Mouse (Mus musculus) kidney, adult 18-20 months (tissue): ENCODE results near the gene Tead2.
"Not testable (repeated sequence)": the region's sequence is repeated elsewhere in the genome, so short reads cannot be mapped to it uniquely, and the experiment has no call there.

Experiments used
- DNase-seq: peaks from one replicate; pipeline ENCODE4 v3.0.0; 2021

The Tead2 gene

DNA sequence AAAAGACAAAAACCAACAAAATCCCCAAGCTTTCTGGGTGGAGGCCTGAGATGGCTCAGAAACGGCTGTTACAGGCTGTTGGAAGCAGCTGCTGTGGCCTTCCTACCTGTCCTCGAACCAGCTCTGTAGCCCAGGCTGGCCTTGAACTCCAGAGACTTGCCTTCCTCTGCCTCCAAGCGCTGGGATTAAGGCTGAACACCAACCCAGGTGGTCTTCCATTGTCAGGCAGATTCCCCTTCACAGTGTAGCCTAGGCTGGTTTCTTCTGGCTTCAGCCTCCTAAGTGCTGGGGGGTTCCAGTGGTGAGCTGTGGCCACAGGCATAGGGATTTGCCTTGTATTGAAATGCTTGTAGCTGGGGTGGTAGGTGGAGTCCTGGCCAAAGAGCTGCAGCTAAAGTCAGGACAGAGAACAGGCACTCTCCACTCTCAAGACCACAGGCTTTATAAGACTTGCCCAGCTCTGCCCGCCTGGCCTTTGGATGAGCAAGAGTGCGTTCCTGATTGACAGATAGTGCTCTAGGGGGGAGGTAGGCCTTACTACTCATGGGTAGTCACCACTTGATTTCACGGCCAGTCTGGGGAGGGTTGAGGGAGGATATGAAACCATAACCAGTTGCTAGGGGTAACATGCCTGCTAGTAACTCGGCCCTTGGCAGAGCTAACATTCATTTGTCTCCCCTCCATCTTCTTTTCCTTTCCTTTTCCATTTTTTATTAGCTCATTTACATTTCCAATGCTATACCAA, 14.1 kb downstream of the Tead2 start:
- no peak for DNase-seq

DNA sequence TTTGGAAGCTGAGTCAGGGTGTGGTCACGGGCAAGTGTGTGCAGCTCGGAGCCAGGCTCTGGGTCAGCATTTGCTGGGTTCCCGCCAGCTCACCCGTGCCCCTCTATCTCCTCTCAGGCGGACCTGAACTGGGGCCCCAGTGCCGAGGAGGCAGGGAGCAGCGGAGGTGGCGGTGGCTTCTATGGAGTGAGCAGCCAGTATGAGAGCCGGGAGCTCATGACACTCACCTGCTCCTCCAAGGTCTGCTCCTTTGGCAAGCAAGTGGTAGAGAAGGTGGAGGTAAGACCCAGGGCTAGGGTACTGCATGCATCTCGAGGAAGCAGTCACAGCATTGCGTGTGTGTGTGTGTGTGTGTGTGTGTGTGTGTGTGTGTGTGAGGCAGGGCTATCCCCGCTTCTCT, 15.6 kb downstream of the Tead2 start:
- DNase-seq, result no peak

DNA sequence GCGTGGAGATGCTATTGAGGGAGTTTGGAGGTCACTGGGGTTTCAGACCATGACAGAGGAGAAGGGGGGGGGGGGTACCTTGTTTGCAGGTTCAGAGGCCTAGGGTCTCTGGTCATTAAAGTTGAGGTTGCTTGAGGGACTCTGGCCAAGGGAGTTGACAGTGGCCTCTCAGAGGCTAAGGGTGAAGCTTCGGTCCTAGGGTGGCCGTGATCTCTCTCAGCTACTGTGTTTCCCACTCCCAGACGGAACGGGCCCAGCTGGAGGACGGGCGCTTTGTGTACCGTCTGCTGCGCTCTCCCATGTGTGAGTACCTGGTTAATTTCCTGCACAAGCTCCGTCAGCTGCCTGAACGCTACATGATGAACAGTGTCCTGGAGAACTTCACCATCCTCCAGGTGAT, 16.4 kb downstream of the Tead2 start:
- no peak for DNase-seq

DNA sequence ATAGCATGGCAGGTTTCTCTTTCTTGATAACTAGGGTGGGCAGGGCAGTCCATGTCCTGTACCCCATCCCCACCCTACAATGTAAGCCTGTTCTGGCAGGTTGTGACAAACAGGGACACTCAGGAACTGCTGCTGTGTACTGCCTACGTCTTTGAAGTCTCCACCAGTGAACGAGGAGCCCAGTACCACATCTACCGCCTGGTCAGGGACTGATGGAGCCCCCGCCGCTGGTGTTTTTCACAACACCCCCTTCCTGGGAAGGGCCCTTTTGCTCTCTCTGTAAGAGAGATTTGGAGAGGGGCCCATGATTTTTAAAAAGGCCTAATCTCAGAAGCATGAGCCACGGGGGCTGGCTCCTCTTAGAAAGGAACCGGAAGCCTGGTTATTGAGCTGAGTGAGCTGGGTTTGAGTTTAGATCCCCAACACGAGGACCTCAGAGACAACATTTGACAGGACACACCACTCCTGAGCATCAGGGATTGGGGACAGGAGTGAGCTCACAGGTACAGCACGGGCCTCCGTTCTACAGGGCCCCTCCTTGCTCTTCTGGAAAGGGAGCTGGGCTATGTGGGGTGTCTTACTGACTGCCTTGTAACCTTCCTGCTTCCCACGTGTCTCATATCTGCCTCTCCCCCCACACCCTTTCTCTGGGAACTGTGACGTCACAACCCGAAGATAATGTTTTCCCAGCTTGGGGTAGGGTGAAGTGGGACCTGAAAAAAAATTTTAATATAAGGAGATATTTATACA, 17.3 kb downstream of the Tead2 start:
- DNase-seq, result no peak

DNA sequence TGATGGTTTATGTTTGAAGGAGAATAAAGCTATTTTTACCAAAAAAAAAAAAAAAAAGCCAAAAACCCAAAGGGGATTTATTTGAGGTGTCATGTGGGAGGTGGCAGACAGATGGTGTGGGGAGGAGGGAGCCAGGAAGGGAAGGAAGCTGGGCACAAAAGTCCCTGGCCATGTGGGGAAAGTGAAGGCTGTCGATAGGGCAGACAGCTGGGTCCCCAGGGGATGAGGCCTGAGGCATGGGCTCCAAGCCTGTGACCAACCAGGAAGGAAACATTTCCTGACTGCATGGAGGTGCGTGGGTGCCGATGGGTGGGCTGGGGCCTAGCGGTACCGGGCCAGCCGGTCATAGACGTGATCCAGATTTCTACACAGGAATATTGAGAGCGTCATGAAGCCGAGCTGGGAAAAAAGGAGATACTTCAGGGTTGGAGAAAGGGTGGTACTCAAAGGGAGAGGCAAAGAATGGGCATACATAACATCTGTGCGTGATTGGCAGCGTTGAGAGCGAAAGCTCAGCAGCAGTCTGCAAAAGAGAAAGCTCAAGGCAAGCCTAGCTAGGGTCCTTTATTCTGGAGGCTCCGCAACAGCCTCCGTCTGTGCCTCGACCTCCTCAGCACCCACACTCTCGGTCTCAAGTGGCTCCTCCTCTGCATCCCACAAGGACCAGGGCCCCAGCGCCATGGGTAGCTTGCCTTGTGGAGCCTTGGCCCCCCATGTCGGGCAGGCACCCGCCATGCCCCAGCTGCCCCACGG, 18.2 kb downstream of the Tead2 start:
- no peak for DNase-seq

DNA sequence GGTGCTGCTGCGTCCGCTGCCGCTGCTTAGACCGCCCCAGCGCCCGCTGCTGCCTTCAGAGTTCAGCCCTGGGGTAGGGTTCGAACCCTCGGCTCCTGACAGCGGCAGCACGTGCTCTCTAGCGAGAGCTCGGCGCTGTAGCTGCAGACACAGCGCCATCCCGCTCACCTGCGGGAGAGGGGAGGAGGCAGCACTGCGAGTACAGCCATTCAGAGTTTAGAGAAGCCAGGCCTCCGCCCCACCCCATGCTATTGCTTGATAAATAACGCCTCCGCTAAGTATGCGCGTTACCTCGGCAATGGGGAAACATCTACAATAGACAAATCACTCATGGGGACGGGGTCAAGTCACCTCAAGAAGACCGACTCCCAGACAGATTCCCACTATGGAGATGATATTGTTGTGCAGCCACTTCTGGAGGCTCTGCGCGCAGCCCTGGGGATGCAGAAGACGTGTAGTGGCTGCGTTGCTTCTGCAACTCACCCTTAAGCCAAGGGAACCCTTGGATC, 18.8 kb downstream of the Tead2 start:
- no peak for DNase-seq

DNA sequence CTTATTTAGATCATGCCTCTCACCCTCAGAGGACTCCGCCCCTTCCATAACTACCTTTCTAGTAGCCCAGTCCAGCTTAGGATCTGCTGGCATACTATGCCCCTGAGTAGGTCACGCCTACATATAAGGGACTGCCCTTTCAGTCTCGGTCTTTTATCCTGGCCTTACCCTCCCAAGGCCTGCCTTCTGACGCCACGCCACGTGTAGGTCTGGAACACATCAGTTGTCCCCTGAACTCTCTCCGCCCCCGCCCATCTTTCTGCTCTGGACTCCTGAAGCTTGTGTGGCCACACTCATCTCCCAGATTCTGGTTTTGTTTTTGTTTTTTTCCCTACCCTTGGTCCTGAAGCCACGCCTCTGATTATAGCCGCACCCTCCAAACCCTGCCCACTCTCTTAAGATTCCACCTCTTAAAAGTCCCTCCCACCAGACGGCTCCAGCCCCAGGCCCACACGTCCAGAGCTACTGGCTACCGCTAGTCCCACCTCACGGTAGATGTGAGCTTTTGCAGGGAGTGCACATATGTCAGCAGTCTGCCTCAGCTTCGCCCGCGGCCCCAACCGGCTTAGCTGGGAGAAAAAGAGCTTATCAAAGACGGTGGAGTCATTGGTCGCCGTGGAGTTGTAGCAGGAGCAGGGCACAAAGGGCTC, 19.5 kb downstream of the Tead2 start:
- DNase-seq, result peak; percentile 29

DNA sequence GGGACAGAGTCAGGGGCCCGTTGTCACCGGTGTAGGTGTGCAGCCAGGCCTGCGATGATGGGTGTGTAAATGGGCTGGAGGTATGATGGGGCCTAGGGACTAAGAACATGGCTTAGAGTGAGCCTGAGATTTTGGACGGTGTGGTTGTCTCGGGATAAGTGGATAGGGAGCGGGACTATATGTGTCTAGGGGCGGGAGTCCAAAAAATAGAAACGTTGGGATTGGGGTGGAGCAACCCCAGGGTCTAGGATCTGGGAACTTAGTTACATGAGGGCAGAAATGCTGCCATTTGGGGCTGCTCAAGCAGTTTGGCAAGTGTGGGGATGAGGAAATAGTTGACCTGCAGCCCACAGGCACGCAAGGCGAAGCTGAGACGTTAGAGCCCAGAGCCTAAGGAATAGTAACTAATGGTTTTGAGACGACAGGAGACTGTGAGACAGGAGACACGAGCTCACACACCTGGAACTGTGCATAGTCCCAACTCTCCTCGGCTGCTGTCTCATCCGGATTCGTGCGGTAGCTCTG, 20.2 kb downstream of the Tead2 start:
- no peak for DNase-seq

DNA sequence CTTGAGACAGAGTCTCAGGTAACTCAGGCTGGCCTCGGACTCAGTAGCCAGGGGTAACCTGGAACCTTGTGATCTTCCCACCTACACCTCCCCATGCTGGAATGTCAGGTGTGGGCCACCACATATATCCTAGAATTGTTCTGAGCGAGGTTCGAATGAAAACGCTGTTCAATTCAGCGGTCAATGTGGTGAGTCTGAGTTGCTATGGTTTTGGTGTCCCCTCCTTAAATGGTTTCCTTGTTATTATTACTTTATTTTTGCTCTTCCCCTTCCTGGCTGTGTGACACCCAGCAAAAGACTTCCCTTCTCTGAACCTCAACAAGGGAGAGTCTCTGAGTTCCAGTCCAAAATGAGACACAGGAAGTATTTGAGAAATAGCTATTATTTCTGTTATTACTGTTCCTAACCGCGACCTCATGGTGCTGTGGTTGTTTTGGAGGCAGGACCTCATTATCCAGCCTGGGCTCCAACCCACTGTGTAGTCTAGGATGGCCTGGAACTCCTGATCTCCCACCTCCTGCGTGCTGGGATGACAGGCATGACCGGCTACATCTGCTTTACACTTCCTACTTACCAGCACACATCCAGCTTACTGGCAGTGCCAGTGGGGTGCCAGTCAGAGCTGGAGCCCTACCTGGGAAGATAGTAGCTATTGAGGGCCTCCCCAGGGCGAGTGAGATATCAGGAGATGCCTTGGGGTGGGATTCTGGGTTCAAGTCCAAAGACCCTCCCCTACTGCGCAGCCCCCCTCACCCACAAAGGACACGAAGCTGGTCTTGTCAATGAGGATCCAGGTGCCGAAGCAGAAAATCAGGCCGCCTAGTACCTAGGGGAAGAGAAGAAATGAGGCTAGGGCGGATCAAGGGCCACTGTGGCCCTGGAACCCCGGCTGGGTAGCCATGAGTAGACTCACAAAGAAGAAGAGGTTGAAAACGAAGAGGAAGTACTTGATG, 22.5 kb downstream of the Tead2 start:
- no peak for DNase-seq

DNA sequence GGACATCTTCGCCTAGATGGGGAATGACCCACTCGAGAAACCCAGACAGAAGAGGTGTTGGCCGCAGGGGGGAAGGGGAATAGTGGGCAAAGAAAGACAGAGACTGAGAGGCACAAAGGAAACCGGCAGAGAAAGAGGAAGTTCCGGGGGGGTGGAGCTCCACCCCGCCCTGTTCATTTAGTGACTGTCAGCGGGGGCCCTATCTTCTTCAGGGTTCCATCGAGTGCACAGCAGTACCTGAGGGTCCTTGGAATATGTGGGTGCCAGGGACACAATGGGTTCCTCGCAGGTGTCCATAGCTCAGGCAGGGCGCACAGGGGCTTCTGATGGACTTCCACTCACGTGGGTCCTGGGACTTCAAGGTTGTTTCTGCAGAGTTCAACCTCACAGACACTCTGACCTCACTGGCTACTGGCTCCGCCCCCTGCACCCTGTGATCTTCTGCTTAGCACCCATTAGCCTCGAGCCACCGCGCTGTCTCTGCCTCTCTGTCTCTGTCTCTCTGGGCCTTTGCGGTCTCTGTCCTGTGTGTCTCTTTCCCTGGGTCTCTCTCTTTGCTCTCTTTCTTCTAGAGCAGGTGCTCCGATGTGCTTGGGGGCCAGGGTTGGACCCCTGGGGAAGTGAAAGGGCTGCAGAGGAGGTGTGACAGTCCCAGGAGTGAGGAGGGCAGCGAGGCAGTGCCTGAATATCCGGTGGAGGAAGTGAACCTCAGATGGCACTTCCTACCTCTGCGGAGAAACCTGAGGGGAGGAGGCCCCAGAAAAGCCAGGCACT, 23.4 kb downstream of the Tead2 start, which contains the start of gene Cd37:
Gene Cd37, minus strand, starts transcription at position 393 of the 774 bp plus-strand sequence.
- DNase-seq, result no peak

DNA sequence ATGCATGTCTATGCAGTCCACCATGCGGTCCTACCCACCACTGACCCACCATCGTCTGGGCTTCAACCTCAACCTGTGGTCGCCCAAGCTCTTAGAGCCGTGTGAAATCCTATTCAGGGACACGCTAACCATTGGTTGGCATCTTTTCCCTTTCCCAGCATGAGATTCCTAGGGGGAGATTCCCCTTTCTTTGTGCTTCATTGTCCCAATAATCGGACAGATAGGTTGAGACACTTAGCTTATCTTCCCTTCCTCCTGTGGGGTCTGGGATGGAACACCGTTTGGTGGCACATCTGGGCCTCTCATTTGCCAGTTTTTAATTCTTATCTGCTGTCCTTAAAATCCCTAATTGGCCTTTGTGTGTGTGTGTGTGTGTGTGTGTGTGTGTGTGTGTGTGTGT, 24.6 kb downstream of the Tead2 start:
- no peak for DNase-seq

DNA sequence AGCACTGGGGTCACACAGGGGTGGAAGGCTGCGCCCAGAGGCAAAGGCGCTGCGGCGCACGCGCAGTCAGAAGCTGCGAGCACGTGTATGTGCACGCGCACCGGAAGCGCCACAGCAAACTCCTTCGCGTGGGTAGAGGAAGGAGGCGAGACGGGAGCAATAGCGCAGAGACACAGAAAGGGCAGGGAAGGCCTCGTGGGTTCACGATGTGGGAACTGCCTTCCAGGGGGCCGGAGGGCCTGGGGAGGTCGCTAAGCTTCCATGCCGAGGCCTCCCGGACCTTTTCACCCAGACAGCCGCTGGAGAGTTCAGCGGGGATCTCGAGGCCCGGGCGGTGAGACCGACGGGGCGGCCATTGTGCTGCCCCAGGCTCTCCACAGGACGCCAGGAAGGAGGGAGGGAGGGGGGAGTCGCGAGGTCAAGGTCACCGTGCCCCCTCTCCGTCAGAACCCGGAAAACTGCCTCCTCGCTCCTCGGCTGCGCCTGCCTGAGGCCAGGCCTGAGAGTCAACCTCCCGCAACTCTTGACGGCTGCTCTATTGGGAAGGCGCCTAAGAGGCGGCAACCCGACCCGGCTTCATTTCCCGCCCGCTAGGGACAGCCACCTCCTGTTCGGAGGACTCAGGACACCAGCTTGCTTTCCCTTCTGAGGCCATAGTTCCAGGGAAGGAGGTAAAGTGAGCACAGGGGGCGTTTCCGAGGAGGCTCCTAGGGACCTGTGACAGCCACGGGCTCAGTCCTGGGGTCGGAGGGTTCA, 25.3 kb downstream of the Tead2 start, which contains the start of gene Slc6a16:
Gene Slc6a16, plus strand, starts transcription at position 453 of the 756 bp plus-strand sequence.
- DNase-seq, result peak; percentile 59

DNA sequence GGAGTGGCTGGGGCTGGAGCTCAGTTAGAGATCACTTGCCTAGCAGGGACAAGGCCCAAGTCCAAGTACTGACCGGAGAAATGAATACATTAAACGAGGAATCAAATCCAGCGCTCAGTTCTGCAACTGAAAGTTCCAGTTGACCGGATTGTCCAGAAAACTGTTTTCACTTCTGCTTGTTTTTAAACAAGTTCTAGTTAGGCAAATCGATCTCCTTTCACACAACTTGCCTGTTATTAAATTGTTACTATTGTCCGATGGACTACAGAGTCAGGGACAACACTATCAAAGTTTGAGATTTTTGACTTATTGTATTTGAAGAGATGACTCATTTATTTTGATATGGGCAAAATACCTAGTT, 25.8 kb downstream of the Tead2 start:
- no peak for DNase-seq

DNA sequence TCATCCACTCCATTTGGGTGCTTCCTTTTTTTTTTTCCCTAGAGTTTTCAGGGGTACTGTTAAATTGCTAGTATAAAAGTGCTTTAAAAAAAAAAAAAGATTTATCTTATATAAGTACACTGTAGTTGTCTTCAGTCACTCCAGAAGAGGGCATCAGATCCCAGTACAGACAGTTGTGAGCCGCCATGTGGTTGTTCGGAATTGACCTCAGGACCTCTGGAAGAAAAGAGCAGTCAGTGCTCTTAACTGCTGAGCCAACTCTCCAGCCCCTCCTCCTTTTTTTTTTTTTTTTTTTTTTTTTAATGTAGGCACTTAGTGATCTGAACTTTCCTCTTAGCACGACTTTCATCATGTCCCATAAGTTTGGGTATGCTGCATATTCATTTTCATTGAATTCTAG, 32.1 kb downstream of the Tead2 start:
- no peak for DNase-seq

DNA sequence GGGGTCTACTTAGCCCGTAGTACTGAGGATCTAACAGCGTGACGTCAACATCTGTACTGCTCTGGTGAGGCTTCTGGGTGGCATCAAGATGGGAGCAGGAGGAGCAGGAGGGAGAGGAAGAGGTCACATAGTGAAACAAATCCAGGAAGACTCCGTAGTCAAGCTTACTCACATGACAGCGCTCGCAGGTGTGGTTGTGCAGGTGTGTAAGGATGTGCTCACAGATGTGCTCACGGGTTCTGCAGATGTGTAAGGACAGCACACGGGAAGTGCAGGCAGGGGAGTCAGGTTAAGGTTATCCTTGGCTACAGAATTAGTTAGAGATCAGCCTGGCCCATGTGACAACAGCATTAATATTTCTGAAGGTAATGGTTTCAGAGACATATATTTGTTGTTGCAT, 38.3 kb downstream of the Tead2 start:
- DNase-seq, result no peak

DNA sequence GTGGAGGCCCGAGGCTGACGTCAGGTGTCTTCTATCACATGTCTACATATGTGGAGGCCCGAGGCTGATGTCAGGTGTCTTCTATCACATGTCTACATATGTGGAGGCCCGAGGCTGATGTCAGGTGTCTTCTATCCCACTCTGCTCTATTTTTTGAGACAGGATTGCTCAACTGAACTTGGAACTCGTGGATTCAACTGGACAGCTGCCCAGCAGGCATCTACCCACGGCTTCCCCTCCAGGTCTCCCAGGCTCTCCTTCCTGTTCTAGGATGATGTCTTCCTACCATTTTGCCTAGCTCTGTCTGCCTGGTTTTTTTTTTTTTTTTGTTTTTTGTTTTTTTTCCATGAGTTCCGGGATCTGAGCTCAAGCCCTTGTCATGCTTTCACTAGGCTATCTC, 40.3 kb downstream of the Tead2 start:
- DNase-seq, result not testable (repeated sequence)

DNA sequence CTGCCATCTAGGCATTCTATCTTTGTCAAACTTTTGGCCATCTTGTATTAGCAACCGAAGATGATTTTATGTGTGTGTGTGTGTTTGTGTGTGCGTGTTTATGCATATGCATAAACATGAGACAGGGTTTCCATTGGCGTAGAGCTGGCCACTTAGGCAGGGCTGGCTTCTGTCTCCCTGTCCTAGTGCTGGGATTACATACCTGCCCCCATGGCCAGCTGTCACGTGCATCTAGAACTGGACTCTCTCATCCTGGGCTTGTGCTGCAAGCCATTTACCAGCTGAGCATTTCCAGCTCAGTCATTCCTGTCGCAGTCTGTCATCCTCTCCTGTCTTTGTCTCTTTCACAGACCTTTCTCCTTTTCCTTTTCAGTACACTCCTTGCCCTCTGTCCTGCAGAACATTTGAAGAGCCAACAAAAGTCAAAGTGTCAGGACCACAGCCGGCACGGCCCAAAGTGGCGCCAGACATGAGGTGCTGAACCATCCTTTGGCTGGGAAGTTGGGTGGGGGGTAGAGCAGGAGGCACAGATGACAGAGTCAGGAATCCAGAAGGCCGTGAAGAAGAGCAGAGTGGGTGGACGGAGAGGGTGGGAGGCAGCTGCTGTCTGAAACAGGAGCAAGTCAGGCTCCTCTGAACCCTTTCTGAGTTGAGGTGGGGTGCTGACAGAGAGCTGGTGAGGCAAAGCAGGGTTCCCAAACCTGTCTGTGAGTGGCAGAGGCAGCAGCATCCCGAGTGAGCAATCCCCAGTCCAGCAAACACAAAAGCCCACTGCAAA, 41.7 kb downstream of the Tead2 start:
- no peak for DNase-seq

DNA sequence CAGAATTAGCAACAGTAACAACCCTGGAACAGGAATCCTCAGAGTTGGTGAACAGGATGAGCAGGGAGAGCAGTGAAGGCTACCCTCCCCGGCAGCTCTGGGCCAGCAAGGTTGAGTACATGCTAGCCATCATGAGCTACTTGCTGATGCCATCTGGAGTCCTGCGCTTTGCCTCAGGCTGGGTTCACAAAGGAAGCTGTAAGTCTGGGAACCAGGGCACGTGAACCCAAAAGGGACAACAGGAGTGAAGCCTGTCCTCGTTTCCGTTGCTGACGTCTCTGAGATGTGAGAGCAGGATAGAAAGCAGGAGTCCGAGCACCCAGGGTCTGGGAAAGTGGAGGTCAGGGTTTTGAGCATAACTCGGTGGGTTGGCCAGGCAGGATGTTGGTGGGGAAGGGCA, 43.7 kb downstream of the Tead2 start:
- no peak for DNase-seq

DNA sequence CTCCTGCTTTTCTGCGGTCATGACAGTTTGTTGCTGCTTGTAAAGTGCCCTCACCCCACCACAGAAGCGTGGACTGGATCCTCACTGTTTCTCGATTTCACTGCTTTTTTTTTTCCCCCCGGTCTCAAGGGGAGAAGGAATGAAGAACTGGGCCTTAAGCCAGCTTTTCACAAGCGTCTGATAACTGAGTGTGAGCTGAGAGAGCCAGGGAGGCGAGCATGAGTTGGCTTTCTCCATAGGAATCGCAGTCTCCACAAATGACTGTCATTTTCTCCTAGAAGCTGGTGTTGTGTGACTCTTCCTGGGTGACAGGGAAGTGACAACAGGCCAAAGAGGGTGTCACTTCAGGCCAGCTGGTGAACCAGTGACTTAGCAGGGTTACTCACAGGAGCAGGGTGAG, 46.7 kb downstream of the Tead2 start:
- DNase-seq, result no peak
